Mouse (Mus musculus) adrenal gland, postnatal 36 days (tissue): ENCODE measurements at regions not wholly inside any gene's neighbourhood (a gene's known extent, or its start where the extent isn't known, plus 50 kb on each side); places are given as distances from the start of the nearest gene placed in this dataset.
"Not testable (repeated sequence)": the region's sequence is repeated elsewhere in the genome, so short reads cannot be mapped to it uniquely, and the experiment has no call there.

ENCODE experiments used
- DNase-seq, 2 experiments: peaks; one replicate each; pipeline ENCODE4 v3.0.0; 2021; ENCODE audit warnings: mixed read lengths in 1 of 2

DNA sequence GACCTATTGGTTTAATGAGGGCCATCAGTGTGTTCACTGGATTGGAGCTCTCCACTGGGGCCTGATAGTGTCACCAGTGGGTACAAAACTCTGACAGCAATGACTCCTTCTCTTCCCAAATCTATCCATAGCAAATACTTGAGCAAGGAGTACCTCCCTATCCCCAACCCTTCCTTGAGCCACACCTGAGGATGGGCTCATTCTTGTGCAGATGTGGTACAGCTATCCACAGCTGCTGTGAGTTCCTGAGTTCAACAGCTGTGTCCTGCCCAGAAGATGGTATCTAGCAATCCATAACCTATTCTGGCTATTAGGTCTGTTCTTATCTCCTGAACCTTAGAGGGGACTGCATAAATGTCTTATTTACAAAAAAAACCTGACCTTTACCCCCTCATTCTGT lies 148.7 kb upstream of the Cwc22 start:
- no peak for DNase-seq

DNA sequence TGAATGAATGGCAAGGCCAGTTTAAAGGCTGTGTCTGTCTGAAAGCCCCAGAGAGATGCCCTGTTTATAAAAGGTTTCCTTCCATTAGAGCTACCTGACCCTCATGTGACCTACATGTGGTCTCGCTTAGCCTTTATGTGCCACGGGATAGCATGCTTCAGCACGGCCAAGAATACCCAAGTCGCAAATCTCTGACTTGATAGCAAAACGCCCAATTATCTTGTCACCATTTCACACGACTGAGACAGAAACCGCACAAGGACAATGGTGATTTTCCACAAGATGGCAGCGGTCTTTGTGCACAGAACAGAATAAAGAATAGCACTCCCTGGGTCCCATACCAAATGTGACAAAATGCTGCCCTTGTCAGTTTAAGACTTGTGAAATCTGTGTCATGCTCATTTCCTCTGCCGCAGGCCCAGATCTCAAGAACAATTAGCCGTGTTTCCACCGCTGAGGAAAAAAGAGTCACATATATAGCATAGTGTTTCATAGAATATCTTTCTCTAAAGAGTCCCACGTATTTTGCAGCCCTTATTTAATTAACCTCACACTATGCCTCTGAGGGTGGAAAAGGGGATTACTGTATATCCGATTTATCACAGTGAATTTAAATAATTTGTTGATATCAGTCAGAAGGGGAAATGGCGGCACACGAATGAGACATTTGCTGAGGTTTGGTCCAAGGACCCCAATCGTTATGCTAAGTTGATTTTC lies 118.3 kb upstream of the Cwc22 start:
- DNase-seq = no peak

DNA sequence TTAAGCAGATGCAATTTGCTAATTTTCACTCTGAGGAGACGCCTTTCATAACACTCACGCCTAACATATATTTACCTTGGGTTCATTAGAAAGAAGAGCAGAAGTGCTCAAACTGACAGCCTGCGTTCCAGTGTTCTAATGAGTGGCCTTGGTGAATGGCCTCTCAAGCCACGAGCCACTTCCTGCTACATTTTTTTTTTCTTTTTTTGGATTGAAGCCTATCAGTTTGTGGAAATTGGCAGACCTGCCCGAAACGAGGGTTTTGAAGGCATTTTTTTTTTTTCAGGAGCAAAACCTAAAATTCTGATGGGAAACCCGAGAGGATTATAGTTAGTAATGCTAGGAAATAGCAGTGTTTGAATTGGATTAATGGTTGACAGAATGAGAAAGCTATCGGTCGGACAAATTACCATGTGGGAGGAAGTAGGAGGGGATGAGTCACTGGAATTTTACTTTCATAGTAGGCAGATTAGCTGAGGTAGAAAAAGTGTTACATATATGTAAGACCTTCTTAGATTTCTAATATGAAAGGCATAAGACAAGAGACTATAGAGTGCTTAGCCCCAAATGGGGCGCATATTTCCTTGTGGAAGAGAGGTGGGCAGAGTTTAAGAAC lies 113.7 kb upstream of the Cwc22 start:
- DNase-seq = no peak

DNA sequence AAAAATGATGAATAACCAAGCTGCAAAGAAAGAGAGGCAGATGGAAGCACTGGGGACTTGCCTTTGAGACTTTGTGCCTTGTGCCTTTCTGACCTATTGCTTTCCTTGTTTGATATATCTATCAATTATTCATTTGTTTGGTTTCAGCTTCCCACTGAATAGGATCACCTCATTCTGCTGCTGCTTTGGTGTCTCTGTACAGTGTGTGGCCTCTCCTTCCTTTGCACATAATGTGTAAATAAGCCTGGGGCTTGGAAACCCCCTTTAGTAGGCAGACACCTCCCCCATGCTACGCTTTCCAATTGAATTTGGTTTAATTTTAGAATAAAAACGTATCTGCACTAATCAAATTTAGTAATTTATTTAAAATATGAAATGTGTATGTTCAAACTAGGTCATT lies 112.8 kb upstream of the Cwc22 start:
- DNase-seq = no peak

DNA sequence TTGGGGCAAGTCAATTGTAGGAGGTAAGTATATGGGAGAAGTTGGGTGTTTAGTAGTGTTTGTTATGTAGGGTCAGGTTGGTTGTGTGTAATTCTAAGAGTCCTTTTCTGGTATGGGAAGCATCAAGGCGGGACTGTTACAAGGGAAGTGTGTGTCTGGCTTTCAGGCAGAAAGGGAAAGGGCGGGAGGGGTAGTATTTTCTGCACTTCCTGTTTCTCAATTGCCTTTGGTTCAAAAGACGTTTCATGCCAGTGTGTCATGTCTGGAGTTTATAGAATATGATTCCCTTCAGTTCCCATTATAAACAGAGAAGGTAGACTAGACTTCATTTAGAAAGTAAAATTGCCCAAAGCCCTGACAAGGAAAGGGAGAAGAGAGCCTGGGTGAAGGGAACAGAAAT lies 107.7 kb upstream of the Cwc22 start:
- DNase-seq = no peak

DNA sequence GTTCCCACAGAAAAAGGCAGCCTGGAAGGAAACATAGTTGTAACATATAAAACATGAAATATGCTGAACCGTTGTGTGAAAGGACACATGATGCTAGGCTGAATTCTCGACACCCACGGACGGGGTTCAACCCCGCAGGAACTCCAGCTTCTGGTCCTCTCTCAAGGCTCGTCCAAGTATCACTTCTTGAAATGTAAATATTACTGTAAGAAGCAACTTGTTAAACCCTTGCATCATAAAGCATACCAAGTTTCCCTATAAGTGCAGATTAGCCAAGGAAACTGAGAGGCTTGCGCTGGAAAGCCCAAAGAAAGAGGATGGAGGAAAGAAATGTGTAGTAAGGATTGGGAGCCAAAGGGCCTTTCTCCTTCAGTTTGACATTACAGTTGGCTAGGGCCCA lies 104.4 kb upstream of the Cwc22 start:
- no peak for DNase-seq

DNA sequence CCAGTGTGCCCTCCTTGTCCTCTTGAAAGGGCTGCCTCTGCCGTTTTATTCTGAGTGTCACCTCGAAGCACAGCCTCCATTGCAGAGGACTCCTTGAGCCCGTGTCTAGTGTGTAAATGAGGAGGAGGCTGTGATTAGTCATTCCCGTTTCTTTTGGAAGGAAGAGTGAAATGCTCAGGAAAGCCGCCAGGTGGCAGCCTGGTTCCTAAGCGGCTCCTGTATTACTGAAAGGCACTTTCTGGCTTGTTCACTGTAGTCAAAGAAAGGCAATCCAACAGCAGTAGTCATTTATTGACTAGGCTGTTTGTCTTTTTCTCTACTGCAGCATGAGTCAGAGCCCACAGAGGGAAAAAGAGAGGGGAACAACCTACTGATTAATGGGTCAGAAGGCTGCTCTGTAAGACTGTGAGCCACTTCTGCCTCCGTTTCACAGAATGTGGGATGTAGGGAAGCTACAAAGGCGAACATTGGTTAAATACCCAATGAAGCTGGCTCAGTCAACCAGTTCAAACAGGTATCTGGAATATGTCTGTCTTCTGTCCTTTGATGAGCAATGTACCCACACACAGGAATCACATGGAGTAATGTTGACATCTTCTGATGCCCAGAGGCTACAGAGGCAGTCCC lies 103.2 kb upstream of the Cwc22 start:
- peak; percentile 81 to 86 for DNase-seq

DNA sequence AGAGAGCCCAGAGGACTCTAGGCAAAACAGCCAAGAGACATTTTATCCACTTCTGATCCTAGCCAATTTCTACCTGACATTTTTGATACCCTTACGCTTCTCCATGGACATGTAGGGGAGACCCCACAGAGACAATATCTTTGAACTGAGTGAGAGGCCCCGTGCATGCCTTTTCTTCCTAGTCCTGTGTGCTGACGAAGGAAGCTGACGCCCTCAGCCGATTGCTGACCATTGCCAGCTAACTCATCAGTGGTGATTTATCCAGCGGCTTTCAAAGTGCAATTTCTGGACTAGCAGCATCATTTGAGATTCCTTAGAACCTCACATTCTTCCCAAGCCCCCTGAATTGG lies 102.5 kb upstream of the Cwc22 start:
- DNase-seq = no peak

DNA sequence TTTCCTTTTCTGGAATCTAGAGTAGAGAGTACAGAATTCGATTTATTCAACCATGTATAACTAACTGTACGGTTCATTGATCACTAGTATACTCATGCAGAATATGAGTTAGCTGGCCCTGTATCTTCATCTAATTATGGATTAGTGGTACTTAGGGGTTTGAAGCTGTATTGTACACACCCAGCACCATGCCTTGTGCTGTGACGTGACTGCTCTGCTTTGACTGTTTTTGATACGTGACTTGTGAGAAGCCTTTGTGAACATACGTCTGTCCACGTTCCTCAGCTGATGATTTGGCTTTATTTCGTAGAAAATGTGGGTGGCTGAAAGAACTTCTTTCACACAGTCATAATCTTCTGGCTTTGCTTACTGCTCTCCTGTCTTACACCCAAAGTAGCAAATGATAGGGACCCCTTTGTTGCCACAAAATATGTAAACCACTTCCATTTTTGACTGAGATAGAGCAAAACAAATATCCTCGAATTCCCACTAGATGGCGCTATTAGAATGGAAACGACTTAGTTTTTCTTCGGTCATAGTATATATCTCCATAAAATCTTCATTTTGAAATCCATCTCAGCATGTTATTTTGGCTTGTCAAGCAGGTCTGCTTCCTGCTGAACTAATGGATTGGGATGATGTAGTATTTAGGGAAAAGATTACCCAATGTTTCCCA lies 102.0 kb upstream of the Cwc22 start:
- no peak for DNase-seq

DNA sequence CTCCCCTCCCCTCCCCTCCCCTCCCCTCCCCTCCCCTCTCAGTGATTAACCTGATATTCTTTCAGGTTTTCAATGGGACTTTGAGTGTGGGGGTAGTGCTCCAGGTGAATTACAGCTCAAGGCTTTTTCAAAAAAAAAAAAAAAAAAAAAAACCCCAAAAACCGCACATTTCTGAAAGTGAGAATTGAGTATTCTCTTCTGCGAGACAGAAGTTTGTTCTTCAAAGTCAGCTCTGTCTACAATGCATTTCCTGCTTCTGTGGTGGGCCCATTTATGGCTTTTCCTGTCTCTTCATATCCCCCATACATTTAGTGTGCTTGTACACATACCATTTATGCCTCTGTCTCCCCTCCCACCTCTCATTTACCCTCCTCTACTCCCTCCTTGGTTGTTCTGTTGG lies 81.1 kb upstream of the Cwc22 start:
- no peak for DNase-seq

DNA sequence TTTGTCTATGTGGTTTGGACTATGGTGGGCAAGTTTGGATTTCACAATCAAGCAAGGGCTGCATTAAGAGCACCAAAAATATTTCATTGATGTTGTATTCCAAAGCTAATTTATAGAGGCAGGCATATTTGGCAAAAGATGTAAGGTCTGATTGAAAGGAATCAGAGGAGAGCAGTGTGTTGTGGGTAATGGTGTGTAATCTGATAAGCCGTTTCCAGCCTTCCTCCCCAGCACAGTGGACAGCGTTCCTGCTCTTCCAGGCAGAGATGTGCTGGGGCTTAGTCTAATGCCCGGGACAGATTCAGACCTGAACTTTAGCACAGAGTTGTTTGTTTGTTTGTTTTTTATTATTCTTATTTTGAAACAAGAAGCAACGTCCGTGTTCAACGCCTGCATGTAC lies 80.6 kb upstream of the Cwc22 start:
- DNase-seq = no peak

DNA sequence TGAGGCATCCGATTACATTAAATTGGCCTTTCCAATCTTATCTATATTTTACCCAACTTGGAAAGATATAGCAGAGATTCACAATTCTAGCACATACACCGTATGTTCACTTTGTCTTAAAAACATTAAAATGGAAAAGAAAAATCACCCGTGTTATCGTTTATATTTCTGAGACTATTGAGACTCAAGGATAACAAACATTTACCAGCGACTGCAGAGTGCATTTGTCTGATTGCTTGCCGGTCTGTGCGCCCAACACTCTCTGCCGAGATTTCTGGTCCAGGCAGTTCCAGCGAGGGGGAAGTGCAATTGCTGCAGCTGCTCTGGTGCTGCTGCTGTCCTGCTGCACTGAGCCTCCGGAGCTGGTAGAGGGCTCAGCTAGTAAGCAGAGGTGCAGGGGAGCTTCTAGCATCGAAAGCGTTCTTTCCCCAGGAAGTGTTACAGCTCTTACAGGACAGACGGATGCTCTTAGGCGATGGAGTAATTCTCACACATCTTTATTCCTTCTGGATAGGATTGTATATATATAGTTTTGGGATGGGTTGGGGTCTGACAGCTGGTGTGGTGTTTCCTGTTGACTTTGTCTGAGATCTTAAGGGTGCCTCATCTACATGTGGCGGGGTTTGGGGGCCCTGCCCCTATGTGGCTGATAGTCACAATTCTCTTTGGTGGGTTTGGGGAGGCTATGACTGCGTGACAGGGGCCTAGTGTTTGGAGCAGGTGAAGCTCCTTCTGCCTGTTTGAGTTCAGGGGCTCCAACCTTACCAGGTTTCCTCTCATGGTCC lies 79.7 kb upstream of the Cwc22 start:
- no peak for DNase-seq

DNA sequence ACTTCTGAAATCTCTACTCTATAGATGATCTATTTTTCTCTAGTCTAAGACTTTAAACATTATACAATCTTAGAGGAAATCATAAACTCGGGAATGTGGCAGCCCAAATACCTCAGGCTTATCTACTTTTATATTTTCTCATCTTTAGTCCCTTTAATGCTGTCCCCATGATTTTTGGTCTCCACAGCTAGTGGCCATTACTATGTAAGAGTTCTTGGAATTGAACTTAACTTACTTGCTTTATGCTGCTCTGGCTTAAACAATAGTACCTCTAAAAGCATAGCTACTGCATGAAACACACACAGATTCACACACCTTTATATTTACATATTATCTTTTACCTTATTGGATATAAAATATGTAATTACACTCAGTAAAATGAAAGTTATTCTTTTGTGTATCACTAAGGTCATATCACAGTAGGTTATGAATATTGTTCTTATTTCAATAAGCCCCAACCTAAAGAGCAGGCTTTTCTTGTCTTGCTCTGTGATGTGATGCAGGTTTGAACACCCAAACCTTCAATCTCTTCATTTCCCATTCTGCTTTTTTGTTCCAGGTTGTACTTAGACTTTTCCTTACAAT lies 78.9 kb upstream of the Cwc22 start:
- no peak for DNase-seq

DNA sequence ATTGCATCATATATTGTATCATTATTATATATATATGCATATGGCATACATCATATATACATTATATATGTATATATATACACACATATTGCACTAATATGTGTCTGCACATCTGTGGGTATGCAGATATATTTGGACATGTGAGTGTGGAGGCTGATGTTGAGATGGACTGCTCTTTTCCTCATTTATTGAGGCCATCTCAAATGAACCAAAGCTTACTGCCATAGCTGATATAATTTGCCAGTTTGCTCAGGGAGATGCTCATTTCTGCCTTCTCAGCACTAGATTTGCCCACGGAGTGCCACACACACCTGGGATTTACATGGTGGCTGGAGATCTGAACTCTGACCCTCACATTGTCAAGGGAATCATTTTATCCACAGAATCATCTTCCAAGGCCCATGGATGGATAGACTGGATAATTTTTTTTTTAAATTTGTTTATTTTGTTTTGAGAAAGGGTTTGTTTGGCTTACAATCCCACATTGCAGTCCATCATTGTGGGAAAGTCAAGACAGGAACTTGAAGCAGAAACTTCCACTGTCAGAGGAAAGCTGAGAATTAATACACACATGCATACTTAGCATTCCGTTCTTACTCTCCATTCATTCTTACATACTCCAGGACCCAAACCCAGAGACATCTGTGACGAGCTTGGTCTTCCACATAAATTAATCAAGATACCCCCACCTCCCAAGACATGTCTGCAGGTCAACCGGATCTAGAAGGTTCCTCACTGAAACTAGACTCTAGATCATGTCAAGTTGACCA lies 77.9 kb upstream of the Cwc22 start:
- DNase-seq = no peak

DNA sequence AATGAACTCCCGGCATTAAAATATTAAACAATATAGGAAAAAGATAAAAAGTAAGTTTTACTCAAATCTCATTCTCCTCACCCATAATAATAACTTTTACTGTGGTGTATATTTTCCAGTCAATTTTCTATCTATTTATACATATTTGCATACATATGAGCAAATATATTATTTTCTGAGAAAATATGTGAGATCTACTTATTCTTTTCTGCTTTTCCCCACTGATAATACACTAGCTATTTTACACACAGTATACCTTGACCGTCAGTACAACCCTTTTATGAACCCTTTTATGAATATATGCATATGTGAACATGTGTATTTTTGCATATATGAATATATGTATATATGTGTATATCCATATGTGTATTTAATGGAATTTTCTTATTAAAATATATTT lies 77.2 kb upstream of the Cwc22 start:
- no peak for DNase-seq

DNA sequence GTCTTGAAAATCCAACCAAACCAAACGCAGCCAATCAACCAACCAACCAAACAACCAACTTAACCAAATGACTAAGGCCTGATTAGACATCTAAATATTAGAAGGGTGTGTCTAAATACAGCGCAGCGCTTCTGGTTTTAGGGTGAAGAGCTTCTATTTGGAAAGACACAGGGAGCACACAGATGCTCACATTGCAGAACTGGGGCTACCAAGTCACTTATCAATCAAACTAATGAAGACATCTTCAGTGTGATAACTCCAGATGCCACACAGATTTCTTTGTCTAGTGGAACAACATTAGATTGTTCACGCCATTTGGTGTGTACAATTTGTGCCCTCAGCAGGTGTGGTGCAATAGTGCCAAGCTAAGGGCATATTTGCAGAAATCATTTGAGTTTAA lies 76.6 kb upstream of the Cwc22 start:
- no peak for DNase-seq

DNA sequence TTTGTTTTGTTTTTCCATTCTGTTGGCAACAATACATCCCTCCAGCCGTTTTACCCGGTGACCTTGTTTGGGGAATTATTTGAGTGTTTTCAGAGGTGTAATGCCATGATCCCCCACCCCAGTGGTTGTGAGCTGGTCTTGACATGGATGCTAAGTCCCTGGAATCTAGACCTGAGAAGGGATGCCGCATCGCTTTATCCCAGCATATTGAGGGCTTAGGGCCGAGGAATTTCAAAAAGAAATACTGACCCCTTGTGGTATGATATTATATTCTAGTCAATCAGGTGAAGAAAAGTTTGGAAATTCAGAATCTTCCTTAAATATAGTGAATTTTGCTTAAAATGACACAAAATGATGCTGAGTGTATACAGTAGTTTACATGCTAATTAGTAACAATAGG lies 75.7 kb upstream of the Cwc22 start:
- DNase-seq = no peak

DNA sequence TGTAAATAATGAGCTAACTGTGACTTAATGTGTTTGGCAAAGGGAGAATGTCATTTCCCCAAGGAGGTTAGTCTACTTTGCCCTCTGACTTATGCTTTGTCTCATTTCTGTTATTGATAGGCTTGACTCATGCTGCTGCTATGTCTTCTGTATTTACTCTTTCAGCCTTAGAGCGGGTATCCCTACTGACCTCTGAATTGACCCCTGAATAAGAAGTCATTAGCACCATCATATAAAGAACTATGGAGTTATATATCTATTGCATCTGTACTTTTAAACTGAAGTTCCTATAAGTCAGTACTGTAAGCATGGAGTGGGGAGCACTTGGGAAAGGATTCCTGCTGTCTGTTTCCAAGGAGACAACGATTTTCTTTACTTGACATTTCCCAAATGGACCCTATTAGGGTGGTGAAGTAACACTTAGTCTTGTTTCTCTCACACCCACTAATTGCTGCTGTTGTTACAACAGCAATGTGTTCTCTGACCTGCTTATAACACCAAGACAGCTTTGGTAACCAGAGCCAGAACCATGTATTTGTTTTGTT lies 75.3 kb upstream of the Cwc22 start:
- DNase-seq = no peak

DNA sequence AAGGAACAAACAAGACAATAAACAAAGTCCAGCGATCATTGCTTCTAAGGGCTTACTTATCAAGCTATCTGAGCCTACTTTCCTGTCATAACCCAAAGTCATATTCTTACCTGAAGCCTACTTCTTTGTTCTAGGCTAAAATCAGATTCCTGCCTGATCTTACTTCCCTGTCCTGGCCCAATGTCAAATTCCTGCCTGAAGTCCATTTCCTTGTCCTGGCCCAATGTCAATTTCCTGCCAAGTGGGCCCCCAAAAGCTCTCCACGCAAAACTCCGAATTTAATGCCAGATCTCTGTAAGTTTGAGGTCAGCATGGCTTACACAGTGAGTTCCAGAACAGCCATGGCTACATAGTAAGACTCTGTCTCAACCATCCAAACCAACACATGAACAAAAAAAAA lies 74.3 kb upstream of the Cwc22 start:
- DNase-seq = no peak

DNA sequence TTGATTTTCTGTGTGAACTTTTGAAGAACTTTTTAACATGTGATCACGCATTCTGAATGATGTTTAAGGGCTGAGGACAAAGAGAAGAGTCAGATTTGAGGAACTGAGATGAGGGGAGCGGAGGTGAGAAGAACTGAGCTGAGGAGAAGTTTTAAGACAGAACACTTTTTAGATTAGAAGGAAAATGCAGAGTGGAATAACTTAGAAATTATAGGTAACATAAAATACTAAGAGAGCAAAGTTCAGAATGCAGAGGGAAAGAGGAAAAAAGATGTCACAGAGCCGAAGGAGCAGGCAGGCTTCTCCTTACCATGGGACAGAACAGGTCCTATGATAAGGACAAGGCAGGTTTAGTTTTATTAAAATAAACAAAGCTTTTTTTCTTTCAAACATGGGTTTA lies 73.7 kb upstream of the Cwc22 start:
- DNase-seq = no peak

DNA sequence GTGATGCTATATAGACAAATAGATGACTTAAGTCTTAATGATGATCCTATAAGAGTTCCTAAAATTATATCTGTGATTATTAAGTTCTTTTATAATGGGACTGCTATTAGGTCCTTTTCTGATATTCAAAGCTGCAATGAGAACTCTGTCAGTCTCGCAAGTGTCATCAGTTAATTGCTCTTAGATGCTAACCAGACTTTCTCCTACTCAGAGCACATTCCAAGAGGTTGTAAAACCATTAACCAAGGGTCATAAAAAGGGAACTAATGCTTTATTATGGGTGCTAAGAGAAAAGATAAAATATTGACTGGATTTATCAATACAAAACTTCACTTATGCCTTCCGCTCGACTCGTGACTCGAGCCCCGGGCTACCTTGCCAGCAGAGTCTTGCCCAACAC lies 66.3 kb upstream of the Cwc22 start:
- not testable (repeated sequence) for DNase-seq
